Mouse (Mus musculus) forebrain, embryonic 11.5 days (tissue): ENCODE results near the gene Gimap1. TPM values are rescaled to one million over a fixed set of nuclear protein-coding genes. Genes with fewer than 3 reads are reported as not detected.

ENCODE experiments used
- ATAC-seq: fragments of 200-750 bp; cut with Nextera tagmentation; replicated peaks from 2 replicates; pipeline ENCODE4 v1.8.0; 2017; ENCODE audit warnings: moderate TSS enrichment; ENCODE audit not compliant: low FRiP score
- DNase-seq: peaks from one replicate; pipeline ENCODE4 v3.0.0-alpha.2; 2017; ENCODE audit warnings: low spot score
- H3K27ac ChIP-seq: fragments of 300-500 bp; sonication (generic); 2 replicates; pipeline ENCODE4 v1.5.1; 2014; ENCODE audit warnings: low read depth, low read length
- H3K27me3 ChIP-seq: fragments of 300-500 bp; sonication (generic); 2 replicates; pipeline ENCODE4 v1.6.1; 2014; ENCODE audit warnings: mild to moderate bottlenecking, low read length, mixed read lengths; ENCODE audit not compliant: control insufficient read depth, insufficient read depth
- H3K36me3 ChIP-seq: fragments of 300-500 bp; sonication (generic); 2 replicates; pipeline ENCODE4 v1.6.1; 2014; ENCODE audit warnings: mild to moderate bottlenecking, low read length, moderate library complexity, mixed read lengths; ENCODE audit not compliant: control insufficient read depth, insufficient read depth
- H3K4me1 ChIP-seq: fragments of 300-500 bp; sonication (generic); replicated peaks from 2 replicates; pipeline ENCODE4 v1.6.1; 2014; ENCODE audit warnings: low read length, mixed read lengths; ENCODE audit not compliant: control insufficient read depth, insufficient read depth
- H3K4me2 ChIP-seq: fragments of 300-500 bp; sonication (generic); 2 replicates; pipeline ENCODE4 v1.6.1; 2014; ENCODE audit warnings: low read depth, mild to moderate bottlenecking, low read length, moderate library complexity, mixed read lengths; ENCODE audit not compliant: severe bottlenecking
- H3K4me3 ChIP-seq: fragments of 300-500 bp; sonication (generic); 2 replicates; pipeline ENCODE4 v1.5.1; 2014; ENCODE audit warnings: low read depth, low read length
- H3K9ac ChIP-seq: fragments of 300-500 bp; sonication (generic); 2 replicates; pipeline ENCODE4 v1.6.1; 2014; ENCODE audit warnings: low read length
- H3K9me3 ChIP-seq: fragments of 300-500 bp; sonication (generic); 2 replicates; pipeline ENCODE4 v1.6.1; 2016; ENCODE audit warnings: low read length, mixed read lengths; ENCODE audit not compliant: control insufficient read depth
- WGBS: fragments of 180-500 bp; shearing (Covaris S2); extraction: QIAGEN DNeasy Blood & Tissue Kit; methylation state at CpG from one replicate; pipeline ENCODE4 v1.1.7; 2014; 5-methylcytosine and 5-hydroxymethylcytosine counted together
- polyA plus RNA-seq: library from polyadenylated mRNA; unstranded; fragments of >200 nt; fragmentation: Nextera tagmentation; extraction: Ambion mirVana; gene quantifications from 2 replicates; pipeline ENCODE4 v1.2.1, GENCODE M21; 2014

The Gimap1 gene
- polyA plus RNA-seq, 1 experiment from 2014 or later: 5.4 TPM

GRCm38 (mm10) chr6:48732864-48733304 lies 6.0 kb upstream of the Gimap1 start:
- Histone ChIP-seq H3K4me1 (no peaks in the 10 kb centered on the region), H3K4me2 (no peak overlapping the region), H3K27ac (no peak overlapping the region), H3K9ac (no peak overlapping the region), H3K4me3 (no peak overlapping the region), H3K27me3 (no peaks in the 10 kb centered on the region), H3K9me3 (no peaks in the 10 kb centered on the region), H3K36me3 (no peaks in the 10 kb centered on the region)
- no peak for DNase-seq
- ATAC-seq: no peak
- 59% methylated on average over 8 of the region's 8 CpGs for WGBS

- DNase-seq (no peak), ATAC-seq (no peak)
- no peaks in the 10 kb centered on the region for H3K36me3 ChIP-seq
- no peak overlapping the region for H3K27ac ChIP-seq
- H3K4me3 ChIP-seq: no peak overlapping the region
- WGBS: 76% methylated on average over 1 of the region's 1 CpGs
- H3K9me3 ChIP-seq: no peaks in the 10 kb centered on the region
- H3K4me1 ChIP-seq: no peaks in the 10 kb centered on the region
- H3K9ac ChIP-seq: no peak overlapping the region
- no peak overlapping the region for H3K4me2 ChIP-seq
- no peaks in the 10 kb centered on the region for H3K27me3 ChIP-seq
These were observed 5.2 kb upstream of the Gimap1 start for GRCm38 (mm10) chr6:48733660-48734059.

DNA sequence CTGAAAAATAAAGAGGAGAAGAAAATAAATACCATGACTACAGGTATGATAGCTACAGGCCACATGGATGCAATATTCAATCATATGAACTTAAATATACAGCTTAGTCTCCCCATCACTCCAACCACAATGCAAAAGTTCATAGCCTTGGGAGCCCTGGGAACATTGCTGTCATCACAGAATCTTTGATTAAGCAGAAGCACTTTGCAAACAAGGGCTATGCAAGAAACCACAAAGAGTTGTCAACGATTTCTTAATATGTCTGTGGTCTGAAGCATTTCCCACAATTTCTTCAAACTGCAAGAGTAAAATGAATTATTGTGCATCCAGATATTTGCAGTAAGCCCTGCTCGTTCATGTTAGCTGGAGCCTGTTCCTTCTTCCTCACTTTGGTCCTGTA lies 1.8 kb upstream of the Gimap1 start:
- Histone ChIP-seq H3K27me3 (peaks cover 8% of the 10 kb centered on the region; the same call in 1 of the 2 replicates), H3K4me3 (no peak overlapping the region), H3K4me1 (no peaks in the 10 kb centered on the region), H3K9me3 (no peaks in the 10 kb centered on the region), H3K9ac (no peak overlapping the region), H3K36me3 (no peaks in the 10 kb centered on the region), H3K27ac (no peak overlapping the region), H3K4me2 (no peak overlapping the region)
- ATAC-seq: no peak
- no peak for DNase-seq
- 84% methylated on average over 2 of the region's 2 CpGs for WGBS

DNA sequence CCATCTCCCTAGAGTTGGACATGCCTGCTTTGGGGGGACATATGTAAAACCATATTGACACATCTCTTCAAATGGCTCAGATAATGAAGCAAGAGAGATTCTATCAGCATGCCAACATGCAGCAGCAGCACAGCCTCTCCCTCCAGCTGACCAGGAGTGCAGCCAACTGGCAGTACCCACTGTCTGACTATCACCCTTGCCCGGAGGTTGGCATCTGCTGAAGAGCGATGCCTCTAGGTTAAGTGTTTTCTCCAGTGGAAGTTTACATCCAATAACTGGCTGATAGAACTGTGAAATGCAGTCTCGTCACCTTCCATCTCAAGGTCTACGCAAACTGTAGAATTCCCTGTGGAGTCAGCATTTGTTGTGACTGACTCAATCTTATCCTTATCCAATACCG lies 1.2 kb upstream of the Gimap1 start:
- H3K36me3 ChIP-seq: no peaks in the 10 kb centered on the region
- H3K27ac ChIP-seq: no peak overlapping the region
- ATAC-seq (no peak), DNase-seq (no peak)
- 86% methylated on average over 5 of the region's 5 CpGs for WGBS
- no peak overlapping the region for H3K4me2 ChIP-seq
- peaks cover 14% of the 10 kb centered on the region for H3K27me3 ChIP-seq
- H3K9me3 ChIP-seq: no peaks in the 10 kb centered on the region
- H3K9ac ChIP-seq: no peak overlapping the region
- H3K4me3 ChIP-seq: no peak overlapping the region
- H3K4me1 ChIP-seq: no peaks in the 10 kb centered on the region

DNA sequence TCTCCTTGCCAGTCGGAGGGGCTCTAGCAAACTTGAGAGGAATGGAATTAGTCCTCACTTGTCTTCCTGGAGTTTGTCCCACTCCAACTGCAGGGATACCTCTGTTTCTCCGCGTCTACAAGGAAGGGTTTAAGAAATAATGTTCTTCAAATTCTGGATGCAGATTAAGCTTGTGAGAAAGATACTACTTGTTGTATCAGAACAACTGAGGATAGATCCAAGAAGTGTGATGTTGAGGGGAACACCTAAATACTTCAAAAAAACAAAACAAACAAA lies 864 bp downstream of the Gimap1 start:
- Histone ChIP-seq H3K27ac (no peak overlapping the region), H3K4me3 (no peak overlapping the region), H3K27me3 (peaks cover 21% of the 10 kb centered on the region), H3K4me2 (no peak overlapping the region), H3K9me3 (no peaks in the 10 kb centered on the region), H3K4me1 (no peaks in the 10 kb centered on the region), H3K9ac (no peak overlapping the region), H3K36me3 (no peaks in the 10 kb centered on the region)
- ATAC-seq (no peak), DNase-seq (no peak)
- WGBS: 93% methylated on average over 3 of the region's 3 CpGs

DNA sequence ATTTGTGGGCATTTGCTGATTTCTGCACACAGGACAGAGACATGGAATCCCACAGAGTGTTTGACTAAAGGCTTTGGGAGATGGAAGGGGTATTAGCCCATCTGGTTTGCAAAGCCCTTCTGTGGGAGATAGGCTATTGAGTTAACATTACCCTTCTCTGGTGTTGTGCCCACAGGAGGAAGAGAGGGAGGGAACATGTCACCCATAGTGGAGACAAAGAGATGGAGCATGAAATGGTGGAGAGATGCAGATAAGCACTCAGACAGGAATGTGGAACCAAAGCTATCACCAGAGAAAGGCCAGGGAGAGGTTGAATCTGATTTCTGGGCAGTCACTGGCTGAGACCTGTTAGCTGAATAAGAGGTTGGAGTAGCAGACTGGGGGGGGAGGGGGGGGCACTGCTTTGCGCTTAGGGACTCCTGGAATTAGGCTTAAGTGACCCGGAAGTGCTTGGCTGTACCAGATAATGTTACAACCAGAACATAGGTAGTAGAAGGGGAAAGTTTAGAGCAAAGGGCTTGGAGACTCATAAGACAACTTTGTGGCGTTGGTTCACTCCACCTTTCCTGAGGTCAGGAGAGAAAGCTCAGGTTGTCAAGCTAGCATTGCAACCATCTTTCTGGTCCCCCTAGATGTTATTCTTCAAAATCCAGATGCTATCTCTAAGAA lies 1.8 kb downstream of the Gimap1 start:
- Histone ChIP-seq H3K4me3 (no peak overlapping the region), H3K27ac (no peak overlapping the region), H3K36me3 (no peaks in the 10 kb centered on the region), H3K4me1 (no peaks in the 10 kb centered on the region), H3K9me3 (no peaks in the 10 kb centered on the region), H3K4me2 (no peak overlapping the region), H3K27me3 (peaks cover 21% of the 10 kb centered on the region), H3K9ac (no peak overlapping the region)
- 70% methylated on average over 3 of the region's 3 CpGs for WGBS
- no peak for ATAC-seq
- no peak for DNase-seq

- ATAC-seq (no peak), DNase-seq (no peak)
- WGBS: 29% methylated on average over 3 of the region's 3 CpGs
- H3K27me3 ChIP-seq: peaks cover 21% of the 10 kb centered on the region
- no peaks in the 10 kb centered on the region for H3K9me3 ChIP-seq
- H3K4me1 ChIP-seq: no peaks in the 10 kb centered on the region
- no peak overlapping the region for H3K9ac ChIP-seq
- H3K36me3 ChIP-seq: no peaks in the 10 kb centered on the region
- H3K4me3 ChIP-seq: no peak overlapping the region
- H3K4me2 ChIP-seq: no peak overlapping the region
- no peak overlapping the region for H3K27ac ChIP-seq
These were observed 2.4 kb downstream of the Gimap1 start for GRCm38 (mm10) chr6:48741273-48741672.

GRCm38 (mm10) chr6:48741711-48742206 lies 2.9 kb downstream of the Gimap1 start:
- Histone ChIP-seq H3K9me3 (no peaks in the 10 kb centered on the region), H3K4me1 (no peaks in the 10 kb centered on the region), H3K4me3 (no peak overlapping the region), H3K9ac (no peak overlapping the region), H3K27ac (no peak overlapping the region), H3K36me3 (no peaks in the 10 kb centered on the region), H3K27me3 (peaks cover 21% of the 10 kb centered on the region), H3K4me2 (no peak overlapping the region)
- ATAC-seq (no peak), DNase-seq (no peak)
- WGBS: 46% methylated on average over 9 of the region's 9 CpGs
